Mouse (Mus musculus): ENCODE data around the gene Kcnj5. TPM values are rescaled to one million over a fixed set of nuclear protein-coding genes. Genes with fewer than 3 reads are reported as not detected.

Gene Kcnj5
- polyA plus RNA-seq, 1 experiment from 2014 or later = 0.36 TPM

- Histone ChIP-seq H3K4me2 (replicated peaks; ENCODE audit: low read depth, low read length) (no peak overlapping the region), H3K9ac (ENCODE audit: low read depth, low read length) (no peak overlapping the region), H3K27me3 (ENCODE audit: control insufficient read depth, insufficient read depth, low read length) (peaks cover 39% of the 10 kb centered on the region), H3K27ac (ENCODE audit: low read depth, low read length) (no peak overlapping the region), H3K9me3 (ENCODE audit: control insufficient read depth, low read length) (no peaks in the 10 kb centered on the region), H3K4me3 (ENCODE audit: low read depth, low read length) (no peak overlapping the region), H3K4me1 (replicated peaks; ENCODE audit: control insufficient read depth, insufficient read depth, low read length) (0 out of 2 replicates have a peak, but pooled peaks cover 2% of the 10 kb centered on the region), H3K36me3 (ENCODE audit: control insufficient read depth, insufficient read depth, low read length) (no peaks in the 10 kb centered on the region)
- WGBS = 47% methylated on average over 5 of the region's 5 CpGs
- no peak for ATAC-seq (ENCODE audit: low FRiP score)
- DNase-seq (ENCODE audit: low spot score) = no peak
Measured at GRCm38 (mm10) chr9:32340831-32341230, 3.3 kb downstream of the Kcnj5 start.

GRCm38 (mm10) chr9:32335389-32336150 is 8.6 kb downstream of the Kcnj5 start:
- H3K36me3 ChIP-seq (ENCODE audit: control insufficient read depth, insufficient read depth, low read length) = no peaks in the 10 kb centered on the region
- H3K4me1 ChIP-seq (replicated peaks; ENCODE audit: control insufficient read depth, insufficient read depth, low read length) = no peaks in the 10 kb centered on the region
- no peak for DNase-seq (ENCODE audit: low spot score)
- H3K4me3 ChIP-seq (ENCODE audit: low read depth, low read length) = no peak overlapping the region
- no peak overlapping the region for H3K4me2 ChIP-seq (replicated peaks; ENCODE audit: low read depth, low read length)
- no peak for ATAC-seq (ENCODE audit: low FRiP score)
- H3K9ac ChIP-seq (ENCODE audit: low read depth, low read length) = no peak overlapping the region
- no peak overlapping the region for H3K27ac ChIP-seq (ENCODE audit: low read depth, low read length)
- H3K9me3 ChIP-seq (ENCODE audit: control insufficient read depth, low read length) = no peaks in the 10 kb centered on the region
- 80% methylated on average over 13 of the region's 13 CpGs for WGBS
- no peaks in the 10 kb centered on the region for H3K27me3 ChIP-seq (ENCODE audit: control insufficient read depth, insufficient read depth, low read length)

GRCm38 (mm10) chr9:32331162-32331561 is 13.0 kb downstream of the Kcnj5 start:
- no peaks in the 10 kb centered on the region for H3K9me3 ChIP-seq (ENCODE audit: control insufficient read depth, low read length)
- no peaks in the 10 kb centered on the region for H3K4me1 ChIP-seq (replicated peaks; ENCODE audit: control insufficient read depth, insufficient read depth, low read length)
- DNase-seq (ENCODE audit: low spot score) (no peak), ATAC-seq (ENCODE audit: low FRiP score) (no peak)
- no peak overlapping the region for H3K4me2 ChIP-seq (replicated peaks; ENCODE audit: low read depth, low read length)
- WGBS = 86% methylated on average over 5 of the region's 5 CpGs
- no peaks in the 10 kb centered on the region for H3K27me3 ChIP-seq (ENCODE audit: control insufficient read depth, insufficient read depth, low read length)
- no peaks in the 10 kb centered on the region for H3K36me3 ChIP-seq (ENCODE audit: control insufficient read depth, insufficient read depth, low read length)
- no peak overlapping the region for H3K4me3 ChIP-seq (ENCODE audit: low read depth, low read length)
- H3K27ac ChIP-seq (ENCODE audit: low read depth, low read length) = no peak overlapping the region
- no peak overlapping the region for H3K9ac ChIP-seq (ENCODE audit: low read depth, low read length)

GRCm38 (mm10) chr9:32328777-32329176 is 15.4 kb downstream of the Kcnj5 start:
- H3K27me3 ChIP-seq (ENCODE audit: control insufficient read depth, insufficient read depth, low read length) = no peaks in the 10 kb centered on the region
- H3K27ac ChIP-seq (ENCODE audit: low read depth, low read length) = no peak overlapping the region
- H3K4me3 ChIP-seq (ENCODE audit: low read depth, low read length) = no peak overlapping the region
- DNase-seq (ENCODE audit: low spot score) (no peak), ATAC-seq (ENCODE audit: low FRiP score) (no peak)
- no peaks in the 10 kb centered on the region for H3K4me1 ChIP-seq (replicated peaks; ENCODE audit: control insufficient read depth, insufficient read depth, low read length)
- no peaks in the 10 kb centered on the region for H3K36me3 ChIP-seq (ENCODE audit: control insufficient read depth, insufficient read depth, low read length)
- WGBS = 91% methylated on average over 4 of the region's 4 CpGs
- H3K9ac ChIP-seq (ENCODE audit: low read depth, low read length) = no peak overlapping the region
- no peak overlapping the region for H3K4me2 ChIP-seq (replicated peaks; ENCODE audit: low read depth, low read length)
- no peaks in the 10 kb centered on the region for H3K9me3 ChIP-seq (ENCODE audit: control insufficient read depth, low read length)

GRCm38 (mm10) chr9:32323610-32324009 is 20.5 kb downstream of the Kcnj5 start:
- 63% methylated on average over 7 of the region's 7 CpGs for WGBS
- Histone ChIP-seq H3K9me3 (ENCODE audit: control insufficient read depth, low read length) (no peaks in the 10 kb centered on the region), H3K36me3 (ENCODE audit: control insufficient read depth, insufficient read depth, low read length) (no peaks in the 10 kb centered on the region), H3K9ac (ENCODE audit: low read depth, low read length) (no peak overlapping the region), H3K27ac (ENCODE audit: low read depth, low read length) (no peak overlapping the region), H3K4me1 (replicated peaks; ENCODE audit: control insufficient read depth, insufficient read depth, low read length) (no peaks in the 10 kb centered on the region), H3K4me2 (replicated peaks; ENCODE audit: low read depth, low read length) (no peak overlapping the region), H3K27me3 (ENCODE audit: control insufficient read depth, insufficient read depth, low read length) (no peaks in the 10 kb centered on the region), H3K4me3 (ENCODE audit: low read depth, low read length) (no peak overlapping the region)
- DNase-seq (ENCODE audit: low spot score) (no peak), ATAC-seq (ENCODE audit: low FRiP score) (no peak)

GRCm38 (mm10) chr9:32320167-32320566 is 24.0 kb downstream of the Kcnj5 start:
- Histone ChIP-seq H3K27ac (ENCODE audit: low read depth, low read length) (no peak overlapping the region), H3K9me3 (ENCODE audit: control insufficient read depth, low read length) (no peaks in the 10 kb centered on the region)
- ATAC-seq (ENCODE audit: low FRiP score) = peak; percentile 54; the same call in 1 of the 2 replicates

GRCm38 (mm10) chr9:32315999-32316398 is 28.2 kb downstream of the Kcnj5 start:
- no peaks in the 10 kb centered on the region for H3K27me3 ChIP-seq (ENCODE audit: control insufficient read depth, insufficient read depth, low read length)
- no peaks in the 10 kb centered on the region for H3K36me3 ChIP-seq (ENCODE audit: control insufficient read depth, insufficient read depth, low read length)
- DNase-seq (ENCODE audit: low spot score) (no peak), ATAC-seq (ENCODE audit: low FRiP score) (no peak)
- 85% methylated on average over 3 of the region's 3 CpGs for WGBS
- no peak overlapping the region for H3K9ac ChIP-seq (ENCODE audit: low read depth, low read length)
- no peaks in the 10 kb centered on the region for H3K4me1 ChIP-seq (replicated peaks; ENCODE audit: control insufficient read depth, insufficient read depth, low read length)
- no peak overlapping the region for H3K4me3 ChIP-seq (ENCODE audit: low read depth, low read length)
- no peak overlapping the region for H3K27ac ChIP-seq (ENCODE audit: low read depth, low read length)
- no peaks in the 10 kb centered on the region for H3K9me3 ChIP-seq (ENCODE audit: control insufficient read depth, low read length)
- H3K4me2 ChIP-seq (replicated peaks; ENCODE audit: low read depth, low read length) = no peak overlapping the region

More at GRCm38 (mm10) chr9:32320167-32320566, 24.0 kb downstream of the Kcnj5 start:
- peak; percentile 33 for DNase-seq (ENCODE audit: low spot score)
- no peak overlapping the region for H3K4me3 ChIP-seq (ENCODE audit: low read depth, low read length)
- H3K4me2 ChIP-seq (replicated peaks; ENCODE audit: low read depth, low read length) = no peak overlapping the region
- H3K9ac ChIP-seq (ENCODE audit: low read depth, low read length) = no peak overlapping the region
- no peaks in the 10 kb centered on the region for H3K36me3 ChIP-seq (ENCODE audit: control insufficient read depth, insufficient read depth, low read length)
- no peaks in the 10 kb centered on the region for H3K27me3 ChIP-seq (ENCODE audit: control insufficient read depth, insufficient read depth, low read length)
- H3K4me1 ChIP-seq (replicated peaks; ENCODE audit: control insufficient read depth, insufficient read depth, low read length) = no peaks in the 10 kb centered on the region
- 50% methylated on average over 3 of the region's 3 CpGs for WGBS

- no peak overlapping the region for H3K27ac ChIP-seq (ENCODE audit: low read depth, low read length)
- WGBS = 81% methylated on average over 3 of the region's 3 CpGs
- H3K4me3 ChIP-seq (ENCODE audit: low read depth, low read length) = no peak overlapping the region
- no peaks in the 10 kb centered on the region for H3K4me1 ChIP-seq (replicated peaks; ENCODE audit: control insufficient read depth, insufficient read depth, low read length)
- no peaks in the 10 kb centered on the region for H3K27me3 ChIP-seq (ENCODE audit: control insufficient read depth, insufficient read depth, low read length)
- no peak for ATAC-seq (ENCODE audit: low FRiP score)
- H3K9me3 ChIP-seq (ENCODE audit: control insufficient read depth, low read length) = no peaks in the 10 kb centered on the region
- H3K36me3 ChIP-seq (ENCODE audit: control insufficient read depth, insufficient read depth, low read length) = no peaks in the 10 kb centered on the region
- no peak for DNase-seq (ENCODE audit: low spot score)
- H3K9ac ChIP-seq (ENCODE audit: low read depth, low read length) = no peak overlapping the region
- no peak overlapping the region for H3K4me2 ChIP-seq (replicated peaks; ENCODE audit: low read depth, low read length)
Measured at GRCm38 (mm10) chr9:32314071-32314470, 30.1 kb downstream of the Kcnj5 start.

GRCm38 (mm10) chr9:32312208-32312607 is 31.9 kb downstream of the Kcnj5 start:
- no peaks in the 10 kb centered on the region for H3K4me1 ChIP-seq (replicated peaks; ENCODE audit: control insufficient read depth, insufficient read depth, low read length)
- no peak overlapping the region for H3K9ac ChIP-seq (ENCODE audit: low read depth, low read length)
- WGBS = 75% methylated on average over 4 of the region's 4 CpGs
- DNase-seq (ENCODE audit: low spot score) (no peak), ATAC-seq (ENCODE audit: low FRiP score) (no peak)
- H3K4me2 ChIP-seq (replicated peaks; ENCODE audit: low read depth, low read length) = no peak overlapping the region
- H3K4me3 ChIP-seq (ENCODE audit: low read depth, low read length) = no peak overlapping the region
- H3K27ac ChIP-seq (ENCODE audit: low read depth, low read length) = no peak overlapping the region
- H3K9me3 ChIP-seq (ENCODE audit: control insufficient read depth, low read length) = no peaks in the 10 kb centered on the region
- no peaks in the 10 kb centered on the region for H3K36me3 ChIP-seq (ENCODE audit: control insufficient read depth, insufficient read depth, low read length)
- no peaks in the 10 kb centered on the region for H3K27me3 ChIP-seq (ENCODE audit: control insufficient read depth, insufficient read depth, low read length)
